Mouse (Mus musculus): Measurements from ENCODE around the gene Fndc3b.
A peak's percentile ranks its signal among the peaks of the same experiment; 100 is the strongest.

The Fndc3b gene

DNA sequence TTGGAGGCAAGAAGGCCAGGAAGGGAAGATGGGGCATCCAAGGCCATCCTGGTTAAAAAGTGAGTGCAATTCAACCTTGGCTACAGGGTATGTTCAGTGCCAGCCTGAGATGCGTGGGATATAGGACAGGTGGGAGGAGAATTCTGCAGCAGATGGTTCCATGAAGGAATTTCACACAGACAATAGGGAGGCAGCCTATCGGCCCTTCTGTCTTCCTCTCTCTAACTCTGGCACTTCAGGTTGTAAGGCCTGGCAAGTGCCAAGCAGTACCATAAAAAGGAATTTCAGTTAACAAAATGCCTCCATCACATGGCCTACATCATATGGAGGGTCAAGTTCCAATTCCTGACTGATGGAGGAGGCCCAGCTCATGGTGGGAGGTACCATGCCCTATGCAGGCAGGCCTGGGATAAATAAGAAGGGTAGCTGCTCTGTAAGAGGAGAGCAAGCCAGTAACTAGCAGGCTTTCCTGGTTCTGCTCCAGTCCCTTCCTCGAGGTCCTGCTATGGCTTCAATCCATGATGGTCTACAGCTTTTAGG is 155.6 kb downstream of the Fndc3b start:
- Histone ChIP-seq H3K36me3 (ENCODE audit: insufficient read depth, low read length) (peaks cover 5% of the 10 kb centered on the region; the same call in 1 of the 2 replicates), H3K4me1 (replicated peaks; ENCODE audit: low read depth, low read length) (no peaks in the 10 kb centered on the region), H3K27me3 (ENCODE audit: insufficient read depth, low read length) (no peaks in the 10 kb centered on the region), H3K4me3 (replicated peaks; ENCODE audit: low read length) (no peak overlapping the region), H3K9me3 (ENCODE audit: low read length) (no peaks in the 10 kb centered on the region)
- TF ChIP-seq NANOG (IDR thresholded peaks at IDR 0.05; ENCODE audit: borderline replicate concordance, low read length) (no peak), POU5F1 (IDR thresholded peaks at IDR 0.05; ENCODE audit: borderline replicate concordance, low read length) (no peak), CTCF (conservative IDR thresholded peaks at IDR 0.05; ENCODE audit: low read length) (no peak)

DNA sequence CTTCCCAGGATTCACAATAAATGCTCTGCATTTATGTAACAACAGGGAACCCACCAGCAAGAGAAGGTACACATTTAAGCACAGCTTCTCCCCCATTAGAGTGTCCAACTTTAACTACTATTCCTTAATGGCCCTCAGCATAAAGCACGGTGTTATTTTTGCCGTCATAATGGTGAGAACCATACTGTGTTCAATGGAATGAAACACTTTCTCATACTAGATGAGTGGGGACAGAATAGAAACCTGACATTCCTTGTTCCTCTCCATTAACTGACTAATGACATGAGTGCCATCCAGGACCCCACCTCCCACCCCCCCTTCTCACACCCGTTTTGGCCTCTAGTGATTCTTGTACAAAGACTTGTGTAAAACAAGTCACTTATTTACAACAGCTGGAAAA is 156.8 kb downstream of the Fndc3b start:
- no peaks in the 10 kb centered on the region for H3K4me1 ChIP-seq (replicated peaks; ENCODE audit: low read depth, low read length)
- no peaks in the 10 kb centered on the region for H3K27me3 ChIP-seq (ENCODE audit: insufficient read depth, low read length)
- no peak for TF ChIP-seq NANOG (IDR thresholded peaks at IDR 0.05; ENCODE audit: borderline replicate concordance, low read length)
- TF ChIP-seq POU5F1 (IDR thresholded peaks at IDR 0.05; ENCODE audit: borderline replicate concordance, low read length): no peak
- no peak for TF ChIP-seq CTCF (conservative IDR thresholded peaks at IDR 0.05; ENCODE audit: low read length)
- no peak overlapping the region for H3K4me3 ChIP-seq (replicated peaks; ENCODE audit: low read length)
- peaks cover 5% of the 10 kb centered on the region; the same call in 1 of the 2 replicates for H3K36me3 ChIP-seq (ENCODE audit: insufficient read depth, low read length)
- H3K9me3 ChIP-seq (ENCODE audit: low read length): no peaks in the 10 kb centered on the region

DNA sequence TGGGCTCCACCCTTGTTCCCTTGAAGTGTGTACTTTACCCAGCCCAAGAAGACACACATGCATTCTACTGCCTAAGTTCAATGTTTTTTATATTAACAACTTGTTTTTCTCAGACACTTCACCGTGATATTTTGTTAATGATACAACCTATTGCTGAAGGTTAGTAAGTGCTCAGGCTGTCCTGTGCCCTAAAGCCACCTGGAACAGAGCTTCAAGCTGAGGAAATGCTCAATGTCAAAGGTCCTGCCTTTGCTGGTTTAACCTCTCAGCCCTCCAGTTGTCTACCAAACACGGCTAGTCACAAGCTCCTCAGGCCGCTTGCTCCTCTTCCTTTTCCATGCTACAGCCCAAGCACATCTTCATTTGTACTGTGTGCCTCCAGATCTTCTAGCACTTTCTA is 157.3 kb downstream of the Fndc3b start:
- Histone ChIP-seq H3K9me3 (ENCODE audit: low read length) (no peaks in the 10 kb centered on the region), H3K27me3 (ENCODE audit: insufficient read depth, low read length) (no peaks in the 10 kb centered on the region), H3K4me3 (replicated peaks; ENCODE audit: low read length) (no peak overlapping the region), H3K4me1 (replicated peaks; ENCODE audit: low read depth, low read length) (no peaks in the 10 kb centered on the region), H3K36me3 (ENCODE audit: insufficient read depth, low read length) (peaks cover 5% of the 10 kb centered on the region; the same call in 1 of the 2 replicates)
- TF ChIP-seq CTCF (conservative IDR thresholded peaks at IDR 0.05; ENCODE audit: low read length) (no peak), NANOG (IDR thresholded peaks at IDR 0.05; ENCODE audit: borderline replicate concordance, low read length) (no peak), POU5F1 (IDR thresholded peaks at IDR 0.05; ENCODE audit: borderline replicate concordance, low read length) (no peak)

DNA sequence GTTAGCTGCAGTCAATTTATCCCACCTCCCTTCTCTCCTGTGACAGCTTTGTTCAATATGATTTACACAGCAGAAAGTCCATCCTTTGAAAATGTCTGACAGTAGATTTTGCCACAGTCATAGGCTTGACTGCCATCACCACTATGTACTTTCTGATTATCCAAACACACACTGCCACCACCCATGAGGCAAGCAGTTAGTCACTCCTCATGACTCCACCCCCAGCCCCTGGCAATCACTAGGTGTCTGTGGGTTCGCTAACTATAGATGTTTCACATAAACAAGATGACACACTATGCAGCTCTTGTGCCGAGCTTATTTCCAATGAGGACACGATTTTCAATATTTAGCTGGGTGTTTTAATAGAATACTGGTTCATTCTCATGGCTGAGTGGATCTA is 160.1 kb downstream of the Fndc3b start:
- no peaks in the 10 kb centered on the region for H3K27me3 ChIP-seq (ENCODE audit: insufficient read depth, low read length)
- H3K36me3 ChIP-seq (ENCODE audit: insufficient read depth, low read length): peaks cover 5% of the 10 kb centered on the region; the same call in 1 of the 2 replicates
- TF ChIP-seq NANOG (IDR thresholded peaks at IDR 0.05; ENCODE audit: borderline replicate concordance, low read length) (no peak), CTCF (conservative IDR thresholded peaks at IDR 0.05; ENCODE audit: low read length) (no peak), POU5F1 (IDR thresholded peaks at IDR 0.05; ENCODE audit: borderline replicate concordance, low read length) (no peak)
- H3K4me3 ChIP-seq (replicated peaks; ENCODE audit: low read length): no peak overlapping the region
- H3K9me3 ChIP-seq (ENCODE audit: low read length): no peaks in the 10 kb centered on the region
- peaks cover 5% of the 10 kb centered on the region for H3K4me1 ChIP-seq (replicated peaks; ENCODE audit: low read depth, low read length)

DNA sequence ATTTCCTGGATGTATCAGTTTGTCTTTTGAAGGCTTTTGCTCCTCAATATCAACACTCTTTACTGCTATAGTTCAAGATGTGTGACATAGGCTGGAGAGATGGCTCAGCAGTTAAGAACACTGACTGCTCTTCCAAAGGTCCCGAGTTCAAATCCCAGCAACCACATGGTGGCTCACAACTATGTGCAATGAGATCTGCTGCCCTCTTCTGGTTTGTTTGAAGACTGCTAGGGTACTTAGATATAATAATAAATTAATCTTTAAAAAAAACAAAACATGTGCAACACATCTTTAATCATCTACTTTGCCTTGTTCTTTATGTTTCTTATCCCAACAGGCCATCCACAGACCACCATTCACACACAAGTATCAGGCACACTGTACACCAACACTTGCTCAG is 160.7 kb downstream of the Fndc3b start:
- Histone ChIP-seq H3K36me3 (ENCODE audit: insufficient read depth, low read length) (peaks cover 2% of the 10 kb centered on the region; the same call in 1 of the 2 replicates), H3K4me1 (replicated peaks; ENCODE audit: low read depth, low read length) (peaks cover 11% of the 10 kb centered on the region), H3K27me3 (ENCODE audit: insufficient read depth, low read length) (no peaks in the 10 kb centered on the region), H3K4me3 (replicated peaks; ENCODE audit: low read length) (no peak overlapping the region), H3K9me3 (ENCODE audit: low read length) (no peaks in the 10 kb centered on the region)
- TF ChIP-seq POU5F1 (IDR thresholded peaks at IDR 0.05; ENCODE audit: borderline replicate concordance, low read length): no peak
- TF ChIP-seq CTCF (conservative IDR thresholded peaks at IDR 0.05; ENCODE audit: low read length): no peak
- no peak for TF ChIP-seq NANOG (IDR thresholded peaks at IDR 0.05; ENCODE audit: borderline replicate concordance, low read length)

DNA sequence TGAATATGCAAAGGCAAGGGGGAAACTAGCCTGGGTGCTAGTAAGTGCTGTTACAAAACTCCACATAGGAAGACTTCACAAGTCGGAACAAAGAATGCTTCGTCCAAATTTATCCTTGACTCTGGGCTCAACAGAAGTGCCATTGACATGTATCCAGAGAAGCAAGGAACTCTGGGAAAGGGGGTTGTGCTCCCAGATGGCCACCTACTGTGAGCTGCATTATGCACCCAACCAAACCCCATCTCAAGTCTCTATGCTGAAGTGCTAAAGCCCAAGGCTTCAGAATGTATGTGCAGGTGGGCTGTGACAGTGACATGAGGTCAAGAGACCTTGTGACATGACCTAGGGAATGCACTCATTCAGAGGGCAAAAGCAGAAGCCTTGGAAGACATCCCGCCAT is 165.5 kb downstream of the Fndc3b start:
- Histone ChIP-seq H3K4me3 (replicated peaks; ENCODE audit: low read length) (no peak overlapping the region), H3K27me3 (ENCODE audit: insufficient read depth, low read length) (no peaks in the 10 kb centered on the region), H3K9me3 (ENCODE audit: low read length) (no peaks in the 10 kb centered on the region), H3K4me1 (replicated peaks; ENCODE audit: low read depth, low read length) (peaks cover 32% of the 10 kb centered on the region), H3K36me3 (ENCODE audit: insufficient read depth, low read length) (no peaks in the 10 kb centered on the region)
- TF ChIP-seq NANOG (IDR thresholded peaks at IDR 0.05; ENCODE audit: borderline replicate concordance, low read length) (0 out of 2 replicates have a peak, but pooled peaks have one; percentile 21), CTCF (conservative IDR thresholded peaks at IDR 0.05; ENCODE audit: low read length) (no peak)

DNA sequence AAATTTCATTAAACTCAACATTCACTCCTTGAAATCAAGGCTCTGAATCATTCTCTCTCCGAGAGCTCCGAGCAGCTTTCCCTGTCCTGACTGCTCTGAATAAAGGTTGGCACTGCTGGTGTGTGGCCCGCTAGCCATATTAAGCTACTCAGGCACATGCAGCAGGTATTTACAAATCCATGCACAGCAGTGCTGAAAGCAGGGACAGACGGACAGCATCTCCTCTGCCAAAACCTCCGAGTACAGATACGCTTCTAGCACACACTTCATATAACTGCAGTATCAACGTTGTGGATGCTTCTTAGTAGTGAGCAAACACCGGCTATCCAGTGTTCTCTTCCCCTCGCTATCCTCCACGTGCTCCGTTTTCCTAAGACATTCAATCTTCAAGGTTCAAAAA is 167.0 kb downstream of the Fndc3b start:
- peaks cover 39% of the 10 kb centered on the region for H3K4me1 ChIP-seq (replicated peaks; ENCODE audit: low read depth, low read length)
- no peak overlapping the region for H3K4me3 ChIP-seq (replicated peaks; ENCODE audit: low read length)
- TF ChIP-seq NANOG (IDR thresholded peaks at IDR 0.05; ENCODE audit: borderline replicate concordance, low read length): no peak
- TF ChIP-seq POU5F1 (IDR thresholded peaks at IDR 0.05; ENCODE audit: borderline replicate concordance, low read length): no peak
- TF ChIP-seq CTCF (conservative IDR thresholded peaks at IDR 0.05; ENCODE audit: low read length): no peak
- no peaks in the 10 kb centered on the region for H3K27me3 ChIP-seq (ENCODE audit: insufficient read depth, low read length)
- no peaks in the 10 kb centered on the region for H3K9me3 ChIP-seq (ENCODE audit: low read length)
- H3K36me3 ChIP-seq (ENCODE audit: insufficient read depth, low read length): no peaks in the 10 kb centered on the region

DNA sequence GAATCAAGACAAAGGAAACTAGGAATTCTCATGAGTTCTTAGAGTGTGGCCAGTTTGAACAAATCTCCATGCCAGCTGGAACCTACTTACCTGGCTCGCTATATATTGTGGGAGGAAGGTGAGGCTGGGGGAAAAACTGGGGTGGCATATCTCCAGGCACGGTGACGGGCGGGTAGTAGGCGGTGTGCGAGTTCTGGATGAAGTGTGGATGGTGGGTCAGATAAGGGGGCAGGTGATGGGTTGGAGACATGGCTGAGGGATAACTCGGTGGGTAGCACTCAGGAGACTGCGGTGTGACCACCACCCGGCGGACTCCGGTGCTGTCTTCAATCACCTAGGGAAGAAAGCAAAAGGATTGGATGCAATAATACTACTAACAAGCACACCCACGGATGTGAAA is 169.3 kb downstream of the Fndc3b start:
- Histone ChIP-seq H3K36me3 (ENCODE audit: insufficient read depth, low read length) (no peaks in the 10 kb centered on the region; the same call in 1 of the 2 replicates), H3K4me1 (replicated peaks; ENCODE audit: low read depth, low read length) (peaks cover 48% of the 10 kb centered on the region)
- TF ChIP-seq CTCF (conservative IDR thresholded peaks at IDR 0.05; ENCODE audit: low read length) (no peak), POU5F1 (IDR thresholded peaks at IDR 0.05; ENCODE audit: borderline replicate concordance, low read length) (no peak), NANOG (IDR thresholded peaks at IDR 0.05; ENCODE audit: borderline replicate concordance, low read length) (no peak)

DNA sequence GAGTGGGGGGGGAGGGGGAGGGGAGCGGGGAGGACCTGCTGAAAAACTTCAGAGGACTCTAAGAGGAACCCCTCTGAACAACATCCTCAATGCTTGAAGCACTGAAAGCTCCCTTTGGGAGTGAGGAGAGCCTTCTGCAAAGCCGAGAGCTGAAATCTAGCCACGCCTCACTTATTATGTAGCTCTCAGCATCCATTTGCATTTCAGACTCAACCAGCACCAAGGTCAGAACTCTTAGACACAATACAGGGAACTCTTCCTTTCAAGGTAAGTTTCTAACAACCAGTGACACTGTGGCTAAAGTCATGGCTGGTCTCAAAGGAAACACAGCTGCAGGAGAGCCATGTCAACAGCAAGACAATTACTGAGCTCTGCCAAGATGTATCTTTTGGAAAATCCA is 169.9 kb downstream of the Fndc3b start:
- no peaks in the 10 kb centered on the region for H3K27me3 ChIP-seq (ENCODE audit: insufficient read depth, low read length)
- no peaks in the 10 kb centered on the region for H3K9me3 ChIP-seq (ENCODE audit: low read length)
- no peaks in the 10 kb centered on the region; the same call in 1 of the 2 replicates for H3K36me3 ChIP-seq (ENCODE audit: insufficient read depth, low read length)
- TF ChIP-seq NANOG (IDR thresholded peaks at IDR 0.05; ENCODE audit: borderline replicate concordance, low read length): no peak
- TF ChIP-seq POU5F1 (IDR thresholded peaks at IDR 0.05; ENCODE audit: borderline replicate concordance, low read length): no peak
- TF ChIP-seq CTCF (conservative IDR thresholded peaks at IDR 0.05; ENCODE audit: low read length): no peak
- H3K4me1 ChIP-seq (replicated peaks; ENCODE audit: low read depth, low read length): peaks cover 44% of the 10 kb centered on the region
- H3K4me3 ChIP-seq (replicated peaks; ENCODE audit: low read length): no peak overlapping the region

More for the DNA sequence above, 169.3 kb downstream of the Fndc3b start:
- no peaks in the 10 kb centered on the region for H3K9me3 ChIP-seq (ENCODE audit: low read length)
- H3K27me3 ChIP-seq (ENCODE audit: insufficient read depth, low read length): no peaks in the 10 kb centered on the region
- H3K4me3 ChIP-seq (replicated peaks; ENCODE audit: low read length): peak overlapping the region; percentile 30

Data from E14TG2a.4 (cell line).